Mouse (Mus musculus) embryonic facial prominence, embryonic 14.5 days (tissue): ENCODE data around the gene Iah1. TPM values are rescaled to one million over a fixed set of nuclear protein-coding genes. Genes with fewer than 3 reads are reported as not detected.

Experiments used
- ATAC-seq: fragments of 200-750 bp; cut with Nextera tagmentation; 2 replicates; pipeline ENCODE4 v1.8.0; 2017; ENCODE audit warnings: low read depth, moderate number of reproducible peaks, moderate TSS enrichment
- DNase-seq: peaks from one replicate; pipeline ENCODE4 v3.0.0-alpha.2; 2015; ENCODE audit warnings: low spot score
- H3K27ac ChIP-seq: fragments of 300-500 bp; sonication (generic); replicated peaks from 2 replicates; pipeline ENCODE4 v1.5.1; 2014; ENCODE audit warnings: low read depth, mild to moderate bottlenecking, low read length, moderate library complexity
- H3K27me3 ChIP-seq: fragments of 300-500 bp; sonication (generic); replicated peaks from 2 replicates; pipeline ENCODE4 v1.6.1; 2014; ENCODE audit warnings: low read length; ENCODE audit not compliant: control insufficient read depth, insufficient read depth
- H3K36me3 ChIP-seq: fragments of 300-500 bp; sonication (generic); 2 replicates; pipeline ENCODE4 v1.6.1; 2014; ENCODE audit warnings: low read length, mixed read lengths; ENCODE audit not compliant: control insufficient read depth, insufficient read depth
- H3K4me1 ChIP-seq: fragments of 300-500 bp; sonication (generic); 2 replicates; pipeline ENCODE4 v1.6.1; 2014; ENCODE audit warnings: antibody characterized with exemption, low read length; ENCODE audit not compliant: control insufficient read depth, insufficient read depth
- H3K4me2 ChIP-seq: fragments of 300-500 bp; sonication (generic); 2 replicates; pipeline ENCODE4 v1.6.1; 2014; ENCODE audit warnings: low read depth, mild to moderate bottlenecking, low read length, moderate library complexity, mixed read lengths
- H3K4me3 ChIP-seq: fragments of 300-500 bp; sonication (generic); 2 replicates; pipeline ENCODE4 v1.5.1; 2014; ENCODE audit warnings: low read depth, mild to moderate bottlenecking, low read length
- H3K9ac ChIP-seq: fragments of 300-500 bp; sonication (generic); 2 replicates; pipeline ENCODE4 v1.6.1; 2014; ENCODE audit warnings: low read depth, mild to moderate bottlenecking, low read length, moderate library complexity, mixed read lengths
- H3K9me3 ChIP-seq: fragments of 300-500 bp; sonication (generic); 2 replicates; pipeline ENCODE4 v1.6.1; 2016; ENCODE audit warnings: low read length; ENCODE audit not compliant: control insufficient read depth
- WGBS: fragments of 180-500 bp; shearing (Covaris S2); extraction: QIAGEN DNeasy Blood & Tissue Kit; methylation state at CpG from one replicate; pipeline ENCODE4 v1.1.7; 2014; 5-methylcytosine and 5-hydroxymethylcytosine counted together
- polyA plus RNA-seq: library from polyadenylated mRNA; unstranded; fragments of >200 nt; fragmentation: Nextera tagmentation; extraction: Ambion mirVana; gene quantifications from 2 replicates; pipeline ENCODE4 v1.2.1, GENCODE M21; 2014

Iah1 gene
- polyA plus RNA-seq, 1 experiment from 2014 or later = 45.1 TPM

DNA sequence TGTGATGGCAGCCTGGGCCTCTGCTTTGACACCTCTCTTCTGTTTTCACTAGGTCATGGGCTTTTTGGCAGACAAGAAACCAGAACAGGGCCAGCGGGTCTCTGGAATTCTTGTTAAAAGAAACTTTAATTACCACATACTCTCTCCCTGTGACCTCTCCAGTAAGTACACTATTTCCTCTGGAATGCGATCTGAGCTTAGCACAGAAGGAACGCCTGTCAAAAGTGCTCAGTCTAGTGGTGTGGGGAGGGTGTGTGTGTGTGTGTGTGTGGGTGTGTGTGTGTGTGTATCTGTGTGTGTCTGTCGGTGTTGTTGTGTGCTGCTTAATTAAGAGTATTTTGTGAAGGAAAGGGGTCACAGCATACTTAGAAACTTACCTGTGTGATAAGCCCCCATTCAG is 9.5 kb upstream of the Iah1 start:
- Histone ChIP-seq H3K4me1 (no peaks in the 10 kb centered on the region), H3K4me3 (no peak overlapping the region), H3K9ac (no peak overlapping the region), H3K27me3 (no peaks in the 10 kb centered on the region), H3K27ac (no peak overlapping the region), H3K4me2 (no peak overlapping the region), H3K9me3 (no peaks in the 10 kb centered on the region), H3K36me3 (peaks cover 92% of the 10 kb centered on the region)
- DNase-seq = no peak
- no peak for ATAC-seq
- WGBS = 75% methylated on average over 4 of the region's 4 CpGs

DNA sequence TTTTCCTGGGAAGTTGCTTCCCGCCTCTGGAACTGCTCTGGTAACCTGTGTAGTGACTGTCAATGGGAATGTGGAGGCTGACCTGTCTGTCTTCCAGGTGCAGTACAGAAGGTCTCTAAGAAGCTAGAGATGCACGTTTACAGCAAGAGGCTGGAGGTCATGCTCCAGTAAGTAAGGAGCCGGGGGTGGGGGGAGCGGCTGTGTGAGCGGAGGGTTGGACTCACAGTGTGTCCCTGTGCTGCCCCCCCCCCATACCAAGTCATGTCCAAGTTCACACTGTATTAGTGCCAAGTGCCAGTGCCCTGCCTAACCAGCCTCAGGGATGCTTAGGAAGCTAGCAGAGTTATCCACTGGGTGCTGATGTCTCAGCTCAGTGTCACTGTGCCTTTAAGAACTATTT is 4.0 kb upstream of the Iah1 start:
- Histone ChIP-seq H3K36me3 (peaks cover 68% of the 10 kb centered on the region), H3K4me1 (peaks cover 5% of the 10 kb centered on the region), H3K27me3 (no peaks in the 10 kb centered on the region), H3K9ac (no peak overlapping the region), H3K9me3 (no peaks in the 10 kb centered on the region), H3K4me3 (no peak overlapping the region), H3K4me2 (no peak overlapping the region), H3K27ac (no peak overlapping the region)
- no peak for DNase-seq
- 82% methylated on average over 5 of the region's 5 CpGs for WGBS
- ATAC-seq = no peak

- peak overlapping the region; percentile 73 for H3K4me3 ChIP-seq
- H3K4me1 ChIP-seq = peaks cover 5% of the 10 kb centered on the region
- no peak for ATAC-seq
- peak; percentile 4 for DNase-seq
- 32% methylated on average over 7 of the region's 7 CpGs for WGBS
- peak overlapping the region; percentile 71 for H3K4me2 ChIP-seq
- H3K27ac ChIP-seq = peak overlapping the region; percentile 69
- H3K27me3 ChIP-seq = no peaks in the 10 kb centered on the region
- peak overlapping the region; percentile 75 for H3K9ac ChIP-seq
- H3K9me3 ChIP-seq = no peaks in the 10 kb centered on the region
- peaks cover 36% of the 10 kb centered on the region for H3K36me3 ChIP-seq
Measured at GRCm38 (mm10) chr12:21316869-21317265, 678 bp downstream of the Iah1 start.

DNA sequence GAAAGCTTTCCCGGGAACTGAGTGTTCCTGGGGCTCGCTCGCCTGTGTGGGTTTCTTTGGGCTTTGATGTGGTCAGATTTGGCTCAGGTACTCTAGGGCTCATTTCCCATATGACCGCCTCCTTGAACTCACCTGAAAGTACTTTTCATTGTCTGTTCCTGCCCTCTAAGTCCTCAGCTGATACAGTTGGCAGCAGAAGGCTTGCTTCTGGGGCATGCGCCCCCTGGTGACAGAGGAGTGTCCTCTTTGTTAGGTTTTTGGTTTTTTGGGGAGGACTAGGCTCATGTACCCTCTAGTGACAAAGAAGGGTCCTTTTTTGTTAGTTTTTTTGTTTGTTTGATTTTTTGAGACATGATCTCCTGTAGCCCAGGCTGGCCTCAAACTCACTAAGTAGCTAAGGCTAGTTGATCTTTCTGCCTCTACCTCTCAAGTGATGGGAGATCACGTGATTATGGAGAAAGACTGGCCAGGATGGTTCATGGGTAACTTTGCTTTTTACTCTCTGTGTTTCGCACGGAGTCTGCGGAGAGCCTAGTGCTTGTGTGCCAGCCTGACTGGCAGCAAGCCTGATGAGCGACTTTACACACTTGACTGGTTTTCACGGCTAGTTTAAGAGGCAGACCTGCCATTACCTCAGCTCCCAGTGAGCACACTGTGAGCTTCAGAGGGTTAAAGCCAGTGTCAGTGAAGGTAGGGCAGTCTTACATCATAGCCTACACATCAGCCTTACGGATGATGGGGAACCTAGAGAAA is 2.1 kb downstream of the Iah1 start:
- WGBS = 72% methylated on average over 12 of the region's 12 CpGs
- H3K27ac ChIP-seq = no peak overlapping the region
- ATAC-seq (no peak), DNase-seq (peak; percentile 72)
- H3K36me3 ChIP-seq = peaks cover 34% of the 10 kb centered on the region
- no peak overlapping the region for H3K9ac ChIP-seq
- H3K4me2 ChIP-seq = no peak overlapping the region
- H3K27me3 ChIP-seq = no peaks in the 10 kb centered on the region
- peaks cover 5% of the 10 kb centered on the region for H3K4me1 ChIP-seq
- H3K9me3 ChIP-seq = no peaks in the 10 kb centered on the region
- no peak overlapping the region for H3K4me3 ChIP-seq

DNA sequence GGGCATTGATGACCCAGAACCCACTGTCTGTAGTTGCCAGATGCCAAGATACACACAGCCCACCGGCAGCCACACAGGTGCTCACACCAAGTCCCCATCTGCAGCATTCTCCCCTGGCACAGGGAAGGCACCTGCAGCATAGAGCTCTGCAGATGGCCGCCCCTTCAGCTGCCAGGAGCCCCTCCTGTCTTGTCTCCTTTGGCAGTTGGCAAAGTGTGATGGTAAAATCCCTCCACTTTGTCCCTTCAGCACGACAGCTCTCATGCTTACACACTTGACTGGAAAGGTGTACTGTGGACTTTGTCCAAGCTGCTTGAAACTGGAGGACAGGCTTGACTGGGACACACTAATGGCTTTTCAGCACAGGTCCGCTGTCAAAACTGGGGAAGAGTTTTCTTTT is 4.1 kb downstream of the Iah1 start:
- WGBS = 86% methylated on average over 4 of the region's 4 CpGs
- no peak for DNase-seq

GRCm38 (mm10) chr12:21321170-21321569 is 5.0 kb downstream of the Iah1 start:
- no peak for ATAC-seq
- Histone ChIP-seq H3K4me2 (no peak overlapping the region), H3K4me1 (peaks cover 5% of the 10 kb centered on the region), H3K4me3 (no peak overlapping the region), H3K36me3 (peaks cover 46% of the 10 kb centered on the region), H3K9me3 (no peaks in the 10 kb centered on the region), H3K9ac (no peak overlapping the region), H3K27me3 (no peaks in the 10 kb centered on the region), H3K27ac (no peak overlapping the region)
- 85% methylated on average over 9 of the region's 9 CpGs for WGBS
- no peak for DNase-seq

More for the DNA sequence above, 4.1 kb downstream of the Iah1 start:
- Histone ChIP-seq H3K4me1 (peaks cover 5% of the 10 kb centered on the region), H3K9me3 (no peaks in the 10 kb centered on the region), H3K9ac (no peak overlapping the region), H3K36me3 (peaks cover 39% of the 10 kb centered on the region), H3K27me3 (no peaks in the 10 kb centered on the region), H3K27ac (no peak overlapping the region), H3K4me2 (no peak overlapping the region), H3K4me3 (no peak overlapping the region)
- ATAC-seq = no peak

GRCm38 (mm10) chr12:21322296-21322695 is 6.1 kb downstream of the Iah1 start:
- Histone ChIP-seq H3K4me1 (no peaks in the 10 kb centered on the region; the same call in 1 of the 2 replicates), H3K4me2 (no peak overlapping the region), H3K9ac (no peak overlapping the region), H3K4me3 (no peak overlapping the region), H3K9me3 (no peaks in the 10 kb centered on the region), H3K27me3 (no peaks in the 10 kb centered on the region), H3K36me3 (peaks cover 55% of the 10 kb centered on the region), H3K27ac (no peak overlapping the region)
- no peak for DNase-seq
- 89% methylated on average over 4 of the region's 4 CpGs for WGBS
- ATAC-seq = no peak

GRCm38 (mm10) chr12:21322856-21323255 is 6.7 kb downstream of the Iah1 start:
- WGBS = 86% methylated on average over 9 of the region's 9 CpGs
- no peak overlapping the region for H3K9ac ChIP-seq
- no peak overlapping the region for H3K4me2 ChIP-seq
- H3K27me3 ChIP-seq = no peaks in the 10 kb centered on the region
- no peaks in the 10 kb centered on the region for H3K4me1 ChIP-seq
- no peaks in the 10 kb centered on the region for H3K9me3 ChIP-seq
- no peak for ATAC-seq
- peaks cover 61% of the 10 kb centered on the region for H3K36me3 ChIP-seq
- no peak overlapping the region for H3K4me3 ChIP-seq
- H3K27ac ChIP-seq = no peak overlapping the region
- no peak for DNase-seq

DNA sequence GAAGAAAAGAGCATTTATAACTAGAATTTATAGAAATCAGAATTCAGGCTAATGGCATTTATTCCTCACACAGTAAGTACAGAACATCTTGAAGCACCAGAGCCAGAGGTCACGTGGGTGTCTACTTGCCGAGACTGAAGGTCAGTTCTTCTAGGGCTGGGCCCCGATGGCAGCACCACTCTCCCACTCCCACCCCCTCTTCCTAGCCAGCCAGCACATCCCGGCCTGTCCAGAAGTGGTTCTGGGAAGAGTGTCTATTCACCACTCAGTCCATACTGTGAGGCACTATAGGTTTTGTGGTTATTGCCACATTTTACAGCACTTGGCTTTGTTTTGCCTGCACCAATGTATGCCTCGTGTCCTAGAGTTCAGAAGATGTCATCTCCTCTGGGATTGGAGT is 7.9 kb downstream of the Iah1 start:
- ATAC-seq (no peak), DNase-seq (no peak)
- H3K4me3 ChIP-seq = no peak overlapping the region
- no peaks in the 10 kb centered on the region for H3K4me1 ChIP-seq
- no peak overlapping the region for H3K4me2 ChIP-seq
- H3K9ac ChIP-seq = no peak overlapping the region
- 81% methylated on average over 5 of the region's 5 CpGs for WGBS
- H3K36me3 ChIP-seq = peaks cover 70% of the 10 kb centered on the region
- no peaks in the 10 kb centered on the region for H3K9me3 ChIP-seq
- no peak overlapping the region for H3K27ac ChIP-seq
- no peaks in the 10 kb centered on the region for H3K27me3 ChIP-seq
